Mouse (Mus musculus) C2C12 (cell line): ENCODE measurements around the gene Pidd1.

Source experiments
- CTCF ChIP-seq: IDR thresholded peaks from one replicate; pipeline ENCODE4 v1.5.1; 2011; ENCODE audit not compliant: control insufficient read depth, insufficient read depth, insufficient read length
- MYOD1 ChIP-seq: IDR thresholded peaks from one replicate; pipeline ENCODE4 v1.6.1; 2011; ENCODE audit warnings: low read depth; ENCODE audit not compliant: control insufficient read depth, insufficient read length
- MYOG ChIP-seq: IDR thresholded peaks from one replicate; pipeline ENCODE4 v1.6.1; 2011; ENCODE audit not compliant: control insufficient read depth, insufficient read length; ENCODE audit errors: extremely low read depth

- TF ChIP-seq CTCF (no peak), MYOG (no peak), MYOD1 (no peak)
These were observed 16.7 kb downstream of the Pidd1 start for GRCm38 (mm10) chr7:141426948-141427730.
